Mouse (Mus musculus): ENCODE measurements around the gene Trcg1. TPM values are rescaled to one million over a fixed set of nuclear protein-coding genes. Genes with fewer than 3 reads are reported as not detected.

The Trcg1 gene
- total RNA-seq, 2 experiments from 2014 or later: not detected

DNA sequence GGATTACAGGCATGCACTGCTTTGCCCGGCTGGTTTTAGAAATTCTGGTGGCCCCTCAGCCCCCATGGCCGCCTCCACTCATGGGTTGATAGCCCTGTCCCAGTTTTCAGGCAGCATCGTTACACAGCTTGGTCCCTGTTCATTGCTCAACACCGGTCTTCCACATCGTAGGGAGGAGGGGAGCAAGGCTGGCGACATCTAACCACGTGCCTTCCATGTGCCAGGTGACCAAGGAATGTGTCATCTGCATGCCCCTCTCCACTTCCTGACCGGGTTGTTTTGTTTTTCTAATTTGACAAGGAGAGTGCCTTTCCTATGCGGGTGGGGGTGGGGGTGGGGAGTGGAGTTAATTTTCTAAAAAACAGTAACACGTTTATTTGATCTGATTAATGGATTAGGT, 31.7 kb downstream of the Trcg1 start:
- TF ChIP-seq CTCF (IDR thresholded peaks at IDR 0.05): no peak
- intact Hi-C loops (cut with DNase I): no loop called here
- H3K4me3 ChIP-seq: no peak overlapping the region
- no peak overlapping the region for H3K27ac ChIP-seq
- no peak for DNase-seq (ENCODE audit: extremely low spot score in 1 of 2, low spot score in 2 of 2)

DNA sequence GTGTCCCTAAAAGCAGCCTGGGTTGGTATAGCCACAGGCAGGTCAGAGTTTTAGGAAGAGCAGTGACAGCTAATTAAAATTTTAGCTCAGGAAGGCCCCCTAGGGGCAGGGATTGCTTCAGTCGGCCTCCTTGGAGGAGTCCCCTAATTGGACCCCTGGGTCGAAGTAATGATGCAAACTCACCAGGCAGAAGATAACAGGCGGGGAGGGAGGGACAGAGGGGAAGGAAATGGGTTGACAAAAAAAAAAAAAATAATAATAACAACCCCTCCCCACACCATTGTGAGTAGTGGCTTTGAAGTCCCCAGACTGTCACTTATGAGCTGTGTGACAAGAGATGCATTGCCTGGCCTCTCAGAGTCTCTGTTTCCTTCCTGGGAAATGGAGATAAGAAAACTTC, 32.2 kb downstream of the Trcg1 start:
- H3K27ac ChIP-seq: no peak overlapping the region
- no peak; the same call in 1 of the 2 replicates for TF ChIP-seq CTCF (IDR thresholded peaks at IDR 0.05)
- intact Hi-C loops (cut with DNase I): no loop called here
- H3K4me3 ChIP-seq: no peak overlapping the region
- no peak for DNase-seq (ENCODE audit: extremely low spot score in 1 of 2, low spot score in 2 of 2)

- DNase-seq (ENCODE audit: extremely low spot score in 1 of 2, low spot score in 2 of 2): no peak
- Histone ChIP-seq H3K4me3 (no peak overlapping the region), H3K27ac (no peak overlapping the region)
- intact Hi-C loops (cut with DNase I): no loop called here
- TF ChIP-seq CTCF (IDR thresholded peaks at IDR 0.05): no peak
Observed at GRCm38 (mm10) chr9:57269384-57269783, 33.0 kb downstream of the Trcg1 start.

DNA sequence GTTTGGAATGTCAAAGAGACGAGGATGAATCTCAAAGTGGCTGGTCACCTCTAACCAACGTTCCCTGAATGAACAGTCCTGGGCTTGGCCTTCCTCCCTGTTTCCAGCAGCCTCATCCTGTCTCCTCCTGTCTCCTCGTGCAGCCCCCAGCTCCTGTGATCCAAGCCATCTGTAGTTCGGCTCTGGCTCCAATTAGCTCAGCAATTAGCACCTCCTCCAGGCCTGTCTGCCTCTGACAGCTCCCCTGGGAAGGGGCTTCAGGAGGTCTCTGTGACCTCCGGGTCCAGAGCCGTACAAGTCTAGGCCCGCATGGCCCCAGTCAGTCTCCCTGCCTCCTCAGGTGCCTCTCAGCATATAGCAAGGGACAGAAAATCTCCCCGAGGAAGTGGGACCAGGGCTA, 34.0 kb downstream of the Trcg1 start:
- Histone ChIP-seq H3K27ac (no peak overlapping the region), H3K4me3 (no peak overlapping the region)
- TF ChIP-seq CTCF (IDR thresholded peaks at IDR 0.05): no peak
- intact Hi-C loops (cut with DNase I): no loop called here
- DNase-seq (ENCODE audit: extremely low spot score in 1 of 2, low spot score in 2 of 2): no peak

DNA sequence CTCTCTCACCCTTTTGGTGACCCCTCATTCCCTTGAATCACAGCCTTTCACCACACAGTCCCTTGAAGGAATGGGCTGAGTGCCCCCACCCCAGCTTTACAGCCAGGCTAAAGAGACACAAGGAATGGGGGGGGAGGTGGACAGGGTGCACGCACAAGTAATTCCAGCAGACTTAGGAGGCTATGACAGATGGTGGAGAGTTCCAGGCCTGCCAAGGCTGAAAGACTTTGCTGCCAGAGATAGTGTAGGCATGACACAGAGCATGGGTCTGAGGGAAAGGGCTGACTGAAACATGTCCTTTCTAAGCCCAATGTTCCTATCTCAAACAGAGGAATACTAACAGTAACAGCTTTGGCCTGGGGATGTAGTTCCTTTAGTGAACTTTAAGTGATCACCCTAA, 34.7 kb downstream of the Trcg1 start:
- Histone ChIP-seq H3K27ac (no peak overlapping the region), H3K4me3 (no peak overlapping the region)
- DNase-seq (ENCODE audit: extremely low spot score in 1 of 2, low spot score in 2 of 2): no peak
- no peak for TF ChIP-seq CTCF (IDR thresholded peaks at IDR 0.05)
- intact Hi-C loops (cut with DNase I): no loop called here

DNA sequence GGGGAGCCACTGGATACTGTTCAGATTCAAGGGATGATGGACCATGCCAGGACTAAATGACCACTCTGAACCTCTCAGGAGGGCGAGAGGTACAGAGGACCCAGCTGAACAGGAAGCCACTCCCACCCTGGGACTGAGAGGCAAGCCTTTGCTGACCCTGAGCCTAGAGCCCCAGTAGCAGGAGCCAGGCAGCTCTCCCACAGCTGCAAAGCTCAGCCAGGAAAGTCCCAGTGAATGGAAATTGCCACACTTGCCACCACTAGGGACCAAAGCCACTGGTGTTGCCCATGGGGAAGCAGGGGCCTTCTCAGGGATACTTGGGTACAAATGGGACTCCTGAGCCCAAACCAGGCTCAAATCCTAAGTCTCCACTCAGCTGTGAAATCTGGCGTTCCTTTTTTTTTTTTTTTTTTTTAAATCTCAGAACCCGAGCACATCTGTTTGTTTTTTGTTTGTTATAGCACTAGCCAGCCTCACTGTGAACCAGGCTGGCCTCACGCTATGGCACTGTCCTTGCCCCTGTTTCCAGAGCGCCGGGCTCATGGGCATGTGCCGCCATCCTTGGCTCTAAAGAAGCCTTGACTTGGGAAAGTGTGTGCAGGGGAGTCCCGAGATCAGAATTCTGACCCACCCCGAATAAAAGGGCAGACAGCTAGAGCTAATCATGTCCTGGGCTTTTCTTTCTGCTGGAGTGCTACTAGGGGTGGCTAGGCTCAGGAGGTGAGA, 35.6 kb downstream of the Trcg1 start:
- no peak overlapping the region for H3K27ac ChIP-seq

GRCm38 (mm10) chr9:57272902-57273804, 36.8 kb downstream of the Trcg1 start:
- no peak for TF ChIP-seq CTCF (IDR thresholded peaks at IDR 0.05)
- H3K27ac ChIP-seq: no peak overlapping the region
- no peak overlapping the region for H3K4me3 ChIP-seq
- intact Hi-C loops (cut with DNase I): no loop called here
- no peak for DNase-seq (ENCODE audit: extremely low spot score in 1 of 2, low spot score in 2 of 2)

More for the DNA sequence above, 35.6 kb downstream of the Trcg1 start:
- H3K4me3 ChIP-seq: no peak overlapping the region
- intact Hi-C loops (cut with DNase I): no loop called here
- no peak for DNase-seq (ENCODE audit: extremely low spot score in 1 of 2, low spot score in 2 of 2)
- no peak for TF ChIP-seq CTCF (IDR thresholded peaks at IDR 0.05)

- Histone ChIP-seq H3K27ac (no peak overlapping the region), H3K4me3 (no peak overlapping the region)
- DNase-seq (ENCODE audit: extremely low spot score in 1 of 2, low spot score in 2 of 2): no peak
- intact Hi-C loops (cut with DNase I): no loop called here
- no peak for TF ChIP-seq CTCF (IDR thresholded peaks at IDR 0.05)
Observed at GRCm38 (mm10) chr9:57273805-57274494, 37.6 kb downstream of the Trcg1 start.

DNA sequence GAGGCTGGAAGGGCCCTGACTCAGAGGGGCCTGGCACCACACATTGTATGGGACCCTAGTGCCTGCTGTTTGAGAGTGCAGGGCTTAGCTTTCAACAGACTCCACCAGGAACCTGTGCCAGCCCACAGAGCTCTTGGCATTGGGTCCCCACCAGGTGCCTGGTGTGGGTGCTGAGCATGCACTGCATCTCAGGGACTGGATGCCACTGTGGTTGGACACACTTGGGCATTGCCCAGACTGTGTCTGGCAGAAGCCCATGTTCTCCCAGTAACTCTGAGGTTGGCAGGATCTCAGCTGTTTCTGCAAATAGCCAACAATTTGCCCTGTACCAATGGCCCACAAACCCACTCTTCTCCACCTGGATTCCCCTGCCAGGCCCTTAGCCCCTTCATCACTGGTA, 40.0 kb downstream of the Trcg1 start:
- H3K27ac ChIP-seq: no peak overlapping the region
- intact Hi-C loops (cut with DNase I): no loop called here
- no peak overlapping the region for H3K4me3 ChIP-seq
- DNase-seq (ENCODE audit: extremely low spot score in 1 of 2, low spot score in 2 of 2): no peak
- TF ChIP-seq CTCF (IDR thresholded peaks at IDR 0.05): no peak

DNA sequence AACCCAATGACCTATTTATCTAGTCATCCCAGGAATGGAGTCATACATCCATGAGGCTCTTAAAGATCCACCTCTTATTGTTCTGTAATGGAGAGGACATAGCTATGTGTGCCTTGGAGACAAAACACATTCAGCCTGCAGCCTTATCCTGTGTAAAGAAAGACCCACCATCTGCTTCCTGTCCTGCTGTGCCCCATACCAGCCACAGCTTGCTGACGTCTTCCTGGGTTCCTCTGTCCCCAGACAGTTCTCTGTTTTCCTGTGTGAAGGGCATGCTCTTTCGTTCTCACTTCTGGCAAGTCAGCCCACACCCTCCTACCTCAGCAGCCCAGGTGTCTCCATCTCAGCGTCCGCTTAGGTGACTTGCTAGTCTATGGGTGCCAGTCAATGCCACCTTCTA, 41.9 kb downstream of the Trcg1 start:
- H3K4me3 ChIP-seq: no peak overlapping the region
- intact Hi-C loops (cut with DNase I): no loop called here
- no peak for DNase-seq (ENCODE audit: extremely low spot score in 1 of 2, low spot score in 2 of 2)
- TF ChIP-seq CTCF (IDR thresholded peaks at IDR 0.05): no peak
- no peak overlapping the region for H3K27ac ChIP-seq

DNA sequence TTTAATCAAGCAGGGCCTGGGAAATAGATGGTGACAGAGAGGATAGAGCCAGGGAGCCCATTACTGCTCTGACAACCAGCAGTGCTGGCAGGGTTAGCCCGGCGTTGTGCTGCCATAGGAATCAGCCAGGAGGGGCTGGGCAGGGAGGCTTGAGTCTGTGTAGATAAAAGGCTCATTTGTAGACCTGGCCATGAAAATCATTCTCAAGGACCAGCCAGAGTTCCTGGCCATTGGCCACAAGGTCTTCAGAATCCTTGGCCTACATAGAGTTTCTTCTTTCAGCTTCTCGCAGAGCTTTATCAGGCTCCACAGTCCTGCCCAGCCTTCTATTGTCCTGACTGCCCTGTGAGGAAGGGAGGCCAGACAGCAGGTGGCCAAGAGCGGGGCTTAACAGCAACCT, 43.1 kb downstream of the Trcg1 start:
- no peak overlapping the region for H3K27ac ChIP-seq
- no peak for TF ChIP-seq CTCF (IDR thresholded peaks at IDR 0.05)
- no peak for DNase-seq (ENCODE audit: extremely low spot score in 1 of 2, low spot score in 2 of 2)
- intact Hi-C loops (cut with DNase I): no loop called here
- no peak overlapping the region for H3K4me3 ChIP-seq

- no peak overlapping the region for H3K4me3 ChIP-seq
- TF ChIP-seq CTCF (IDR thresholded peaks at IDR 0.05): no peak
- DNase-seq (ENCODE audit: extremely low spot score in 1 of 2, low spot score in 2 of 2): no peak
- no peak overlapping the region for H3K27ac ChIP-seq
- intact Hi-C loops (cut with DNase I): no loop called here
Observed at GRCm38 (mm10) chr9:57281549-57281948, 45.2 kb downstream of the Trcg1 start.

Data from left cerebral cortex, adult 2 months (tissue).